Mouse (Mus musculus): Measurements from ENCODE around the gene Itch.
A peak's percentile ranks its signal among the peaks of the same experiment; 100 is the strongest.
"Not testable (repeated sequence)": the region's sequence is repeated elsewhere in the genome, so short reads cannot be mapped to it uniquely, and the experiment has no call there.

Gene Itch

DNA sequence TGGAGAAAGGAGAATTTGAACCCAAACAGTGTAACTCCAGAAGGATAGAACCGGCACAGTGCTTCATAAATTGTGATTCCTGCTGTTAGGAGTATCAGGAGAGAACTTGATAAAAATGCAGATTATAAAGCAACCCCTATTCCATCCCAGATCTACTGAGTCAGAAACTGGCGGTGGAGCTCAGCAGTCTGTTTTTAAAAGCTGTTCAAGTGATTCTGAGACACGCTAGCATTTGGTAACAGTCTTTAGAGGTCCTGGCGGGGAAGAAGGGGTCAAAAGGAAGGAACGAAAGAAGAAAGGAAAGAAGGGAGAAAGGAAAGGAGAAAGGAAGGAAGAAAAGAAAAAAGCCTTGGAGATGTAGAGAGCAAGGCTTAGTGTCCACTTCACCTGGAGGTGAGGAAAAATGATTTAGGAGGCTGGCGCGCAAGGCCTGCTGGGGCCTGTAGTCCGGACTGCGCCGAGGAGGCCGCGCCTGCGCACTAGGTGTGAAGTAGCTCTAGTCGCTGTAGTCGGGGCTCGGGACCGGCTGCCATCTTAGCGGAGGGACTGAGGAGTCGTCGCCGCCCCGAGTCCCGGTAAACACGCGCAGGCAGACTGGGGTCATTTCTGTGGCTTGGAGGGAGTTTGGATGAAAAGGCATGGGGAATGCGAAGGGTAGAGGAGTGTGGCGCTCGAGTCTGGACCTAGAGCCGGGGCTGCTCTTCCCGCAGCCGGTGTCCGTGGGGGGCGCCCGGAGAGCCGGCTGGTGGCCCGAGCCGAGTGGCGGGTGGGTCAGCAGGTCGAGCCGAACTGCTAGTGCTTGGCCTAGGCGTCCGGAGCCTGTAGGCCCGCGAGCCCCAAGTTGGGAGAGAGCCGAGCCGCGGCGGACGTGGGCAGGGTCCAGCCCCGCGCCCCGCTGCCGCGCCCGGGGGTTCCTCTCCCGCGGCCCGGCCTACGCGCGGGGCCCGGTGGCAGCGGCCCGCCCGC lies at the start of gene Itch:
Itch (plus strand) TSS at position 499 of the 966 bp plus-strand sequence.
- peak; percentile 91 for DNase-seq (ENCODE audit: low spot score)

DNA sequence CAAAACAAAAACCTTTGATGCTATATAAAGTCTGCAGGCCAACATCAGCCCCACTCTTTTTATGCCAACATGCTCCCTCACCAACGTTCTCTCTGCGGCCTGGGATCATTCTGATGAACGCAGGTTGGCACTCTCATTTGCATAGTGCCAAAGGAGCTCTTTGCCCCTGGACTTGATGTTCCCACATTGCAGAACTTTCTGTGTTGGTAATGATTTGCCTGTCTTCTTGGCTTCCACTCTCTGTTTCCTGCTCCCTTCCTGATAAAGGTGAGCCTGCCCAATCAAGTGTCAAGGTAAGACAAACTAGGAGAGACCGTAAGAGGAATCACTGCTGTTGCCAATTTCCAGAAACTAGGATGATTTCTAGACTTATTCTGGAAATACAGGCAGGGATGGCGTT lies 48.8 kb upstream of the Itch start:
- DNase-seq (ENCODE audit: low spot score) = no peak

DNA sequence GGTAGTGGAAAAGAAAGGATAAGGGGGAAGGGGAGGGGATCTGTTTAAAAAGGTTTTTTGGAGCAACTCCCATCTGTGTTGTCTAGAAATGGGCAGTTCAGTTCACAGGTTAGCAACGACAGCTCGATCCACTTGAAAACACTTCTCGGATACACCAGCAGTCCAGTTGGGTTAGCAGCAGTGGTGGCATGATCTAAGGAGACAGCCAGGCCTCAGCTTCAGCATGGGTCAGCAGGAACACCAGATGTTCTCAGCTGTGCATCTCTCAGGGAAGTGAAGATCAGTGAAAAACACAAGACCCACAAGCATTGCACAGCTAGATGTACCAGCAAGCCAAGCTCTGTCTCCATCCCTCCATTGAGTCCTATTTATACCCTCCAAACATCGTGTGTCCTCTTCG lies 47.0 kb upstream of the Itch start:
- no peak for DNase-seq (ENCODE audit: low spot score)

DNA sequence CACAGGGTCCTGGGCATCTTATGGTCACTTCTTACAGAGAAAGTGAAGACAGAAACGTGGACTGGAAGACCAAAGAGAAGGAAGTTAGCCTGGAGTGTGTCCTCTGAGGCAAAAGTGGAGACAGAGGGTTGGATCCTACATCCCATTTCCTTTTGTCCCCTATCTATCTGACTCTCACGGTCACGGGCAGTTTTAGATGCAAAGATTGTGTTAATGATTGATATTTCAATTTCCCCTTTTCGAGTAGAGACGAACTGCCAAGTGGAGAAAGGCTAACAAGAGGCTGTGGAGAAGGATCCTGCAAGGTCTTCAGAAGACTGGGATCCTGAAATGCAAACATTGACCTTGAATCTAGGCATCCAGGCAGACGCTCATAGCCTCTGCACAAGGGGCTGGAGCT lies 45.0 kb upstream of the Itch start:
- no peak for DNase-seq (ENCODE audit: low spot score)

DNA sequence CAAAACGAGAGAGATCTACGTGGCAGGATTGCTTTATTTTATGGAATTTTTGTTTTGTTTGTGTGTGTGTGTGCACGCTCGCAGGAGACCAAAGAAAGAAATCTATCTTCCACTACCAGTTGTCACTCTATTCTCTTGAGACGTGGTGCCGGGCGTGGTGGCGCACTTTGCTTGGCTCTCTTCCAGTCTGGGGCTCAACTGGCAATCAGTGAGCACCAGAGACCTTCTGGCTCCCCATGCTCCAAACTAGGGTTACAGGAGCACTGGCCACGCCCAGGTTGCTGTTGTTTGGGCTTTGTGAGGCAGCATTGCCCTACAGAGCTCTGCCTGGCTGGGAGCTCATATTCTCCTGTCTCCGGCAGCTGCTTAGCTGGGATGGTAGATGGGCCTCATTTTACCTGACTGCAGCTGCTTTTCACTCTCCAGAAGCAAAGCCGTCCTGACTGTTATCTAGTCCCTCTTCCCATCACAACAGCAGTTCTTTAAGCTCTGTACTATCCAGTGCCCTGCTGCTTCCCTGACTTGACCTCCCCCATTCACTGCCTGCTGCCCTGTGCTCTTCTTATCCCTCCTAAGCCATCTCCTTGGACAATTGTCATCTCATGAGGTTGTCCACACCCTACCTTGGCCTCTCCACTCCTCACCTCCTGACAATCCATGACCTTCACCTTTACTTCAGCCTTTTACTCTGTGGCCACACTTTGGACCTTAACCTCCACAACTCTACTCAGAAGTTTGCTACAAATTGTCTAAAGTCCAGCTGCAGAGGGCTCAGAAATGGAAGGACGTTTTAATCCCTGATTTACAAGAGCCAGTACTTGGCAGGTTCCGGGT lies 42.2 kb upstream of the Itch start:
- DNase-seq (ENCODE audit: low spot score) = peak; percentile 43

DNA sequence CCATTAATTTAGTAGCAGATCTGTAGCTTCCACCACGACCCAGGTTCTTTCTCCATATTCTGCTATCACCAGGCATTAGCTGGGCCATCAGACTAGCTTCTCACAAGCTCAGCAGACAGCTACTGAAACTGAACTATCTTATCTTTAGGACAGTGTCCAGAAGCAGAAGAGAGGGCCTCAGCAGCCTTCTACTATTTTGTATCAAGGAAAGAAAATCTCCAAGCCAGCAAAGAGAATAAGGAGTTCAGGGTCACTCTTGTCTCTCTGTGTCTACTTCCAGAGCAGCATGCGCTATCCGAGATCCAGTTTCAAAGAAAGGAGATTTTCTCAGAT lies 41.6 kb upstream of the Itch start:
- DNase-seq (ENCODE audit: low spot score) = no peak

DNA sequence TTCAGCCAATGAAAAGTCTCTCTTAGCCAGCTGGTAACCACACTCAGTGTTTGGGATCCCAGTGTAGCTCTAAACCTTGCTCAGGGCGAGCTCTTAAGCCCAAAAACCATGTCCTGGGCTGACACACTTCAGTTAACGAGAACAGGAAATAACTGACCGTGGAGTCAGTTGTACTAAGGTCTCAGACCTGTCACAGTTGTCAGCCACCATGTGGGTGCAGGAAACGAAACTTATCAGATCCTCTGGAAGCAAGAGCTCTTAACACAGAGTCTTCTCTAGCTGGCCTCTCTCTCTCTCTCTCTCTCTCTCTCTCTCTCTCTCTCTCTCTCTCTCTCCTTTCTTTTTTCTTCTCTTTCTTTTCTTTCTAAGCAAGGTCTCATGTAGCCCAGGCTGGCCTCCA lies 39.9 kb upstream of the Itch start:
- no peak for DNase-seq (ENCODE audit: low spot score)

DNA sequence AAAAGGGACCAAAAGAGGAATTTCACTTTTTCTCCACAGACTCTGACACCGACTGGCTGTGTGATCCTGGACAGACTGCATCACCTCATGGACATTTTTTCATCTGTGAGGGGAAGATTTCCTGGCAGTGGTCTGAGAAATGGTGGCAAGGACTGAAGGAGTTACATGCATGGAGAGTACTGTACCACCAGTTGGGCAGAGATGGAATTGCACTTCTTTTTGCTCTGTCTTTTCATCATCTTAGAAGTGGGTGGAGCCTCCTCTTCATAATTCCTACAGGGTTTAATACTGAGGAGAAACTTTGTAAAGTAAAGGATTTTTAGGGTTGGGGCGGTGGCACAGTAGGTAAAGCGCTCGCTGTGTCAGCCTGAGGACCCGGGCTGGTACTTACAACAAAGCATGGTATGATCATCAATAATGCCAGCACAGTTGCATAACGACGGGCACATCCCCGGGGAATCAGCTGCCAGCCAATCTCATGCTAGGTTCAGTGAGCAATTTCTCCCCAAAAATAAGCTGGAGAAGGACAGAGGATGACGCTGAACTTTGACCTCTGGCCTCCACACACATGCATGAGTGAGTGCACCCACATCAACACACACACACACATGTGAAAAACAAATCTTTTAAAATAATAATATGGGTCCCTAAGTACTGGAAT lies 34.5 kb upstream of the Itch start:
- DNase-seq (ENCODE audit: low spot score) = no peak

DNA sequence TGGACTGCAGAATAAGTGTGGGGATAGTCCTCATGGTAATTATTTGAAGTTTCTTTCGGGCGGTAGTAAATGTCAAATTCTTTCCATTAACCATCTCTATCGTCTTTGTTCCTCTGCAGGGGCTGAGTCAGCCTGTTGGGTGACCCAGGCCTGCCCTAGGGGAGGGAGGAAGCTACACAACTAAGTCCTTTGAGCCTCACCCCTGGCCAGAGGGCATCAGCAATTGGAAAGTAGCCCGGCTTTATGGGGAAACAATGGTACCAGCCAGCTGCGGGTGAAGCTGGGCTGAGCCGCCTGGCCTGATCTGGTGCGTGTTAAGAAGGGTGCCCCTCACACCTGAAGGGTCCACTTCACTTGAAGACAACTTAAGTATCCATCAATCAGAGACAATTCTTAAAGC lies 33.9 kb upstream of the Itch start:
- DNase-seq (ENCODE audit: low spot score) = no peak

DNA sequence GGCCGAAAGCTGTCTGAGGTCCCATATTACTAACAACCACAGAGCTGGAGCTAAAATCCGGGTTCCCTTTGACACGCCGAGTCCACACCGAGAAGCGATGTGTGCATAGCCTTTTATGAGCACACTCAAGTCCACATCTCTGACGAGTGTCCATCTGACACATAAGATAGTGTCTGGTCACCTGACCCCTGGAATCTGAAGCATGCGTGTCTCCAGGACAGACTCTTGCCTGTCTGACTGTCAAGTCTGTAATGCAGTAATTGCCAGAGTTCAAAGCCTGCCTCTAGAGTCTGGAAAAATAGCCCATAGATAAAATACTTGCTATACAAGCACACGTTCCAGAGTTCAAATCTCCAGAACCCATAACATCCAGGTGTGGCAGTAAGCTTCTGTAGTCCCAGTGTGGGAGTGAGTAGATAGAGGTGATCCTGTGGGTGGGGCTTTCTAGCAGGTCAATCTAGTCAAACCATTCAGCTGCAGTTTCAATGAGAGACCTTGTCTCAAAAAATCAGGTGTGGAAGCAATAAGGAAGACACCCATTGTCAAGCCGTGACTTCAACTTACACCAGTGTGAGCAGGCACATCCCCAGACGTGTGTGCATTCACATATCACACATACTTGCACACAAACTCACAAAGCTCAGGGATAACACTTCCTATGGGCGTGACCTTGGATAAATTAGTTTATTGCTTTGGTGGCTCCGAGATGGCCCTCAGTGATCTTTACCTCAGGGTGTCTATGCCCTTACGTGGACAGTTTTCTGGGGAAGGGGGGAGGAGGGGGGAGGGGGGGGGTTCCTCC lies 33.1 kb upstream of the Itch start:
- DNase-seq (ENCODE audit: low spot score) = peak; percentile 29

DNA sequence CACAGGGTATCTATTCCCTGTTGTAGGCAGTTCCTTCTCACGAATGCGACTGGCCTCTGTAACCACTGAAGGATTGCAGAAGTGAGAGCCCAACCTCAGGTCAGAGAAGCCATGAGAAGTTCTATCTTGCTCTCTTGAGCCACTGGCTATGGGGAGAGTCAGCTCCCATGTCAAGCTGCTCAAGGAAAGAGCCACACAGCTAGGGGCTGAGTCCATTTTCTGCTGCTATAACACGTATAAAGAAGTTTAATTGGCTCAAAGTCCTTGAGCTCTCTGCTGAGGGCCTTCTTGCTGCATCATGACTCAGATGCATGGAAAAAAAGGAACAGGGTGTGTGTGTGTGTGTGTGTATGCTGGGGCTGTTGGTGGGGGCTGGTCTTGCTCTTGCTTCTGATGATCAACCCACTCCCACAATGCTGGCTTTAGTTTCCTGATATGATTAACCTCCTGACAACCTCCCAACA lies 32.5 kb upstream of the Itch start:
- no peak for DNase-seq (ENCODE audit: low spot score)

DNA sequence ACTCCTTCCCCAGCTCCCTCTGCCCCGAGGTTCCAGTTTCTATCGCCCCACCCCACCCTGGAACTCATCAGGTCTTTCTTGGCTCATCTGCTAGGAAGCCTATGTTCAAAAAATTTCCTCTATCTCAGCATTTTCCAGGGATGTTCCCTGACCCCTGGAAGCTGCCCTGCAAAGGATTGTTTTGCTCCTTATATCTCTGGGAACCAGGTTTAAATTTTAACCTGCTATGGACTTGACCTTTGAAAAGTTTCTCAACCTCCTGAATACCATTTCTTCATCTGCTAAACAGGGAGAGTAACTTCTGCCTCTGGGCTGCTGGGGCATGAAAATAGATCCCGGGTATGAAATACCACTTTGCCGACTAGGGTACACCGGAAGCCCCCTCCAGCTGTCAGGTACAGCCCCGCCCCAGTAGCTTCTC lies 31.5 kb upstream of the Itch start:
- peak; percentile 69 for DNase-seq (ENCODE audit: low spot score)

DNA sequence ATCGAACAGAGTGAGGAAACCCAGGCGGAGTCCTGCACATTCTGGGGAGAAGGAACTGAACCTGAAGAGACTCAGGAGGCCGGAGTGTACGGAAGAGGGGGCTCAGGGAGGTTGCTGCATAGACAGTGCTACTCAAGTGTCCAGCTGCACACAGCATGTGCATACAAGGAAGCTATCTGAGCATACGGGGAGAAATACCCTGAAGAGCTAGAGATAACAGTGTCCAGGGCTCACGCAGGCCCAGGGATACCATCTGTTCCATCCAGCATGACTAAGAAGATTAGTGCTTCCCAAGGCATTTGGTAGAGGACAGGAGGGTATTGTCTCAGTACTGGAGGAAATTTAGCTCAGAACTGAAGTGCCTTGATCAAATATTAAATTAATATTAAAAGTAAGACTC lies 29.7 kb upstream of the Itch start:
- no peak for DNase-seq (ENCODE audit: low spot score)

DNA sequence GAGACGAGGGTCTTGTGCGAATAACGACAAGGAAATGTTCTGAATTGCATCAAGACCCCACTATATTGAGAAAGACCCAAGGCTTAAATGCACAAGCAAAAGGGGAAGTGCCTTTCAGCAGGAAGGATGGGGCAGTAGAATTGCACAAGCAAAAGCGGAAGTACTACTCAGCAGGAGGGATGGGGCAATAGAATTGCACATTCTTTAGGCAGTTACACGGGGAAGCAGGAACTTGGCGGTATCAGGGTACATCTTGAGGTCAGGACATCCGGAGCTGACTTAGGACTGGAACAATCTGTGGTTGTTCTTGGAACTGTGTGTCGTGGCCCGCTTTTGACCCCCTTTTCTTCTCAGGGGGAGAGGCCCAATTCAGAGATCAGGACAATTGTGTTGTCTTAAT lies 26.0 kb upstream of the Itch start:
- DNase-seq (ENCODE audit: low spot score) = not testable (repeated sequence)

DNA sequence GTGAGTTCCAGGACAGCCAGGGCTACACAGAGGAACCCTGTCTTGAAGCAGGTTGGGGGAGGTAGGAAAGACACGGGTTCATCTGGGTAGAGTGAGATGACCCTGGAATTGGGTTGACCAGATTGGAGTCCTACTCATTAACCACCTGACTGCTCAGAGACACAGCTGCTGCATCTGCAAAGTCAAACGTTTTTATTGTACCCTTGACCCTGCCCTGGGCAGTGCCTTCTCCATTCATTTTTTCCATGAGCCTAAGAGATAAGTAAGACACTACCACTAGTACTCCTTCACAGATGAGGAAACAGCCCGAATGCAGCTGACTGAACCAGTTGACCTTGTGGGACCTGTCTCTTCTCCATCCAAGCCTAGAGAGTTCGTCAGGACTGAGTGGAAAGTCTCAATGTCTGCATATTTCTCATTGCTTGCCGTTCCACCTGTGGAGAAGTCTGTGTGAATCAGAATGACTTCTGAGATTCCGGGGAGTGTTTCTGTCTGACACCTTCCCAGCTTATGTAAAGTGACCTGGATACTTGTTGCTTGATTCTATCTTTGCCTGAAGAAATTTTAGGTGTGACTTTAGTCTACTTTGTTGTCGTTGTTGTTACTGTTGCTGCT lies 18.0 kb upstream of the Itch start:
- no peak for DNase-seq (ENCODE audit: low spot score)

DNA sequence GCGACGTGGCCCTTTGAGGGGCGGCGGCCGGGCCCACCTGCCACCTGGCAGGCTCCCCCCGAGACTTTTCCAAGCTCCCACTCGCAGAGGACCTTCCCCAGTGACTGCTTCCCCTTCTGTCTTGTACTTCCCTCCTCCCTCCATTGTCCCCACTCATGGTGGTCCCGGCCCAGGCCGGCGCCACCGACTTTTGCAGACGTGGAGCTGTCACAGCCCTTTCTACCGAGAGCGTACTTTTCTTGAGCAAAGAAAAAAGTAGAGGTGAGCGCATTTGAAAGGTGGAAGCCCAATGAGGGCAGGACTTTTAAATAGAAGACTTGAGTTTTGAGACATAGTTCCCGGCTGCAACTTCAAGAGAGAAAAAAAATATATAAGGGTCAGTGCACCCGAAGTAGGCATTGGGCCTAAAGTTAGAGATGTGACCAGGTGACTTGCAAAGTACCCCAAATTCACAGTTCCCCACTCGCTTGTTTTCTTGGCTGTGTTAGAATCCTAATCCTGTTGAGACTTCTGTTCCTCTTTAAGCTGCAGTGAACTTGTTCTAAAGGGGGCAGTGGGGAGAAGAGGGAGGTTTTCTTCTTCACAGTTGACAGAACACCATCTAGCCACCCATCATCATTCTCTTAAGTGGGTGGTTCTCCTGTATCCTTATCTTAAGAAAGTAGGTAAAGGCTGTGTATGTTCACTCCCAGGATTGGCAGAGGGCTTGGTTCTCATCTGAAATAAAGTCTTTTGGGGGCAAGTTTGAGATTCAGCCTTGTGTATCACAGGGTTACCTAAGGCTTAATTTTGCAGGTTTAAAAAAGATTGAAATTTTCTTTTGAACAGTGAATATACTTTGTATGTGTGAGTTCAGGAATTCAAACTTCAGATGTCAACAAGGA lies 910 bp downstream of the Itch start:
- DNase-seq (ENCODE audit: low spot score) = peak; percentile 38

DNA sequence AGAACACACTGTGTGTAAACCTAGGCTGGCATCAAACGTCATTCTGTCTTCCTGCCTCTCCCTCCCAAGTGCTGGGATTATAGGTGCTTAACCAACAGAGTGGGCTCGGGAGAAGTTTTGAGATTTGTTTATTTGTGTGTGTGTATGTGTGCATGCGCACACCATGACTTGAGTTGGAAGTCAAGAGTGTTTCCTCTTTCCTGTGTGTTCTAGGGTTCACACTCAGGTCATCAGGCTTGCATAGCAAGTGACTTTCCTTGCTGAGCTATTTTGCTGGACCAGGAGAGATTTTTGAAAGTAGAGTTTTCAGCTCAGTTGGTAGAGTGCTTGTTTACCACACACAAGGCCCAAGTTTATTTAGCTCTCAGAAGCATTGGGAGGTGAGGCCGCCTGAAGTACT lies 1.8 kb downstream of the Itch start:
- DNase-seq (ENCODE audit: low spot score) = no peak

DNA sequence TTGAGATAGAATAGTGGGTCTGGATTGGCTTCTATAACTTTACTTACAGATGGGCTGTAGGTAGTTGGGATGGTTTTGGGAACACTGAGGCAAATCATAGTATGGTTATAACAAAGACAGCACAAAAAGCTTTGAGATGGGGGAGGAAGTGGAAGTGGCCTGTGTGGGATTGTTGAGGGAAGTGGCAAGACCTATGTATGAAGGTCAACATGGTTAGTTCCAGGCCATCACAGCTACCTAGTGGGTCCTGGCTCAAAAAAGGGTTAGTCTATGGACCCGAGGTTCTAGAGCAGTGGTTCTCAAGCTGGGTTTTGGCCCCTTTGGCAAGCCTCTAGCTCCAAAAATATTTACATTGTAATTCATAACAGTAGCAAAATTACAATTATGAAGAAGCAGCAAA lies 2.2 kb downstream of the Itch start:
- no peak for DNase-seq (ENCODE audit: low spot score)

DNA sequence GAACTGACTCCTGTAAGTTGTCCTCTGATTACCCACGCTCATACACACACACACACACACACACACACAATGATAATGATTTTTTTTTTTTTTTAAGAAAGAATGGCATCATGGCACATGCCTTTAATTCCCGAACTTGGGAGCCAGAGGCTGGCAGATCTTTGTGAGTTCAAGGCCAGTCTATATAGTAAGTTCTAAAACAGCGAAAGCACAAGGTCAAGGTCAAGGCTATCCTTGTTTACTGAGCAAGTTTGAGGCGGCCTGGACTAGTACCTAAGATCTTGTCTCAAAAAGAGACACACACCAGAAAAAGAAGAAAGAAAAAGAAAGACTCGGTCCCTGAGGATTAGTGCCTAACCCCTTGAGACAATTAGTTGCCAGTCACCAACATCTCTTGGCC lies 7.7 kb downstream of the Itch start:
- DNase-seq (ENCODE audit: low spot score) = no peak

DNA sequence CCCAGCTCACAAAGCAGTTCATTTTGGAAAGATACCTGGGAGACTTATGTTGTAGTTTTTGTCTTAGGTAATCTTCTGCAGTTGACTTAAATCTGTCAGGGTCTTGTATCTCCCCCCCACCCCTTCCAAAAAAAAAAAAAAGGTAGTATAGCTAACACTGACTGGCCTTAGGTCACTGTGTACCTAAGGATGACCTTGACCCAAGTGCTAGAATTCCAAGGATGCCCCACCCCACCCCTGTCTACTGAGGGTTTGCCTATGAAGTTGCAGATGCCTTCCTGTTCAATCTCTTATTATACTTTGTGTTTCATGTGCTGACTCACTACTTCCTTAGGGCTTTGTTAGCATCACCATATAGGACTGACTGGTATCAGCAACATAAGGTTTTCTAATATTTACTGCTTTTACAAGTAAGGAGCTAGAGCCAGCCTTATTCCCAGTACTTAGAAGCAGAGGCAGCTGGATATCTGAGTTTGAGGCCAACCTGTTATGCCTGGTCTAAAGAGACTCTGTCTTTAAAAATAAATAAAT lies 8.8 kb downstream of the Itch start:
- no peak for DNase-seq (ENCODE audit: low spot score)
